Mouse (Mus musculus) CH12.LX (cell line): ENCODE data around the gene Gm44973.

Source experiments
- CTCF ChIP-seq, 2 experiments: IDR thresholded peaks in 1 of 2; conservative IDR thresholded peaks in 1 of 2; 2 replicates each; pipeline ENCODE4 v1.5.1; 2011 to 2012; ENCODE audit warnings: low read depth in 2 of 2, low read length in 2 of 2, improper control_type of control experiment in 1 of 2, inconsistent platforms in 1 of 2, mild to moderate bottlenecking in 1 of 2, moderate library complexity in 1 of 2
- POLR2A ChIP-seq: IDR thresholded peaks from 2 replicates; pipeline ENCODE4 v1.6.1; 2011; ENCODE audit warnings: low read depth, mild to moderate bottlenecking, improper control_type of control experiment, low read length

GRCm38 (mm10) chr7:5057804-5058203, 42.5 kb downstream of the Gm44973 start:
- TF ChIP-seq POLR2A: no peak
- peak in 1 of 2 experiments; percentile 60; a peak in 2 of 4 replicates for TF ChIP-seq CTCF (conservative IDR thresholded peaks at IDR 0.05 in 1 of 2, IDR thresholded peaks at IDR 0.05 in 1 of 2; ENCODE audit: low read depth in 2 of 2, low read length in 2 of 2)
